Mouse (Mus musculus) embryonic facial prominence, embryonic 15.5 days (tissue): ENCODE data around the gene Tcam1. TPM values are rescaled to one million over a fixed set of nuclear protein-coding genes. Genes with fewer than 3 reads are reported as not detected.

Experiments
- polyA plus RNA-seq: library from polyadenylated mRNA; unstranded; fragments of >200 nt; fragmentation: Nextera tagmentation; extraction: Ambion mirVana; gene quantifications from 2 replicates; pipeline ENCODE4 v1.2.1, GENCODE M21; 2015

The Tcam1 gene
- polyA plus RNA-seq, 1 experiment from 2014 or later = 0.71 TPM

Other genes with a start within 250 kb of the Tcam1 start
- gene Dcaf7, start 239.8 kb upstream of the Tcam1 start, polyA plus RNA-seq = 59.9 and 64.3 TPM in 2 replicates
- 9.2 and 10.1 TPM in 2 replicates for gene Taco1, start 210.6 kb upstream of the Tcam1 start, polyA plus RNA-seq
- 27.5 and 27.6 TPM in 2 replicates for gene Map3k3, start 192.1 kb upstream of the Tcam1 start, polyA plus RNA-seq
- 0.71 TPM in 1 of 2 replicates, not detected in the other for gene Gm10840, start 115.8 kb upstream of the Tcam1 start, polyA plus RNA-seq
- 250 and 257 TPM in 2 replicates for gene Limd2, start 115.8 kb upstream of the Tcam1 start, polyA plus RNA-seq
- gene Strada, start 74.5 kb upstream of the Tcam1 start, polyA plus RNA-seq = 28.4 and 29.3 TPM in 2 replicates
- 88.9 and 91.8 TPM in 2 replicates for gene Ccdc47, start 60.3 kb upstream of the Tcam1 start, polyA plus RNA-seq
- 71.1 and 77.5 TPM in 2 replicates for gene Ddx42, start 59.7 kb upstream of the Tcam1 start, polyA plus RNA-seq
- 53.7 and 54.7 TPM in 2 replicates for gene Ftsj3, start 20.6 kb upstream of the Tcam1 start, polyA plus RNA-seq
- gene Psmc5, start 20.5 kb upstream of the Tcam1 start, polyA plus RNA-seq = 279 and 291 TPM in 2 replicates
- 120 TPM in 2 replicates for gene Smarcd2, start 3.7 kb upstream of the Tcam1 start, polyA plus RNA-seq
- not detected in 2 replicates for gene Gh, start 25.2 kb downstream of the Tcam1 start, polyA plus RNA-seq
- gene Cd79b, start 38.1 kb downstream of the Tcam1 start, polyA plus RNA-seq = 2.3 and 3.4 TPM in 2 replicates
- 0.59 and 0.68 TPM in 2 replicates for gene Scn4a, start 76.6 kb downstream of the Tcam1 start, polyA plus RNA-seq
- 2.9 and 4.7 TPM in 2 replicates for gene Prr29, start 88.8 kb downstream of the Tcam1 start, polyA plus RNA-seq
- gene Icam2, start 111.4 kb downstream of the Tcam1 start, polyA plus RNA-seq = 39.4 and 43.2 TPM in 2 replicates
- 6.2 and 6.3 TPM in 2 replicates for gene Ern1, start 211.2 kb downstream of the Tcam1 start, polyA plus RNA-seq